In the genomic region with DNA sequence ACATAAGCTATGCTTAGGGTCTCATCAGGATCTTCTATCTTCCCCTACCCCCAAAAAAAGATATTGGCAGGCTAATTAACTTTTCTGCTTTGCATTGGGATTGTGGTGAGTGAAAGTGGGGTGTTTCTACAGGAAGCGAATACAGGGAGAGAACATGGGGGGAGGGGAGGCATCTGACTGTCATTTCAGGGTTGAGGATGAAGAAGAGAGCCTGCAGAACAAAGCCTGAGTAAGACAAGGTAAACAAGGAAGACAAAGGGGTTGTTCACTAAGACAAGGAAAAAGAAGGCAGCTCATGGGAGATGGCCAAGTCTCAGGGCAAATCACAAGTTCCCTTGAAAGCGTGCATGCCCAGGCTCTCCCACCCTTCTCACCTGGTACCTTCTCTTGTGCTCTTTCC, we compare ENCODE assay signal across 17 mouse cellular contexts.
"Had no signal": no experiment of that assay in that cellular context is flagged by ENCODE, and none has a peak within 500 bp of the region (broad histone marks: within the 10 kb centered on the region; RNA-seq: fewer than 3 reads in every experiment).

No protein-coding gene starts in this region.

- H3K9me3 ChIP-seq: limb, embryonic 13.5 days; megakaryocyte, embryonic 14.5 days; midbrain, embryonic 15.5 days; neural tube, embryonic 12.5 days had no signal

- H3K9ac ChIP-seq: limb, embryonic 13.5 days; liver, embryonic 14.5 days; lung, embryonic 14.5 days; midbrain, embryonic 15.5 days; neural tube, embryonic 12.5 days had no signal

- H3K27ac ChIP-seq: layer of hippocampus, adult 2 months; limb, embryonic 13.5 days; liver, embryonic 14.5 days; midbrain, embryonic 15.5 days; neural tube, embryonic 12.5 days; stomach, postnatal 0 days had no signal

- H3K4me1 ChIP-seq: midbrain, embryonic 15.5 days; neural tube, embryonic 12.5 days had no signal

- H3K27me3 ChIP-seq: limb, embryonic 13.5 days; midbrain, embryonic 15.5 days; neural tube, embryonic 12.5 days had no signal

- ATAC-seq: midbrain, embryonic 15.5 days had no signal

- H3K36me3 ChIP-seq: limb, embryonic 13.5 days; midbrain, embryonic 15.5 days; neural tube, embryonic 12.5 days had no signal

- H3K4me2 ChIP-seq: limb, embryonic 13.5 days; lung, embryonic 14.5 days; midbrain, embryonic 11.5 days; midbrain, embryonic 15.5 days; neural tube, embryonic 12.5 days had no signal

- DNase-seq: kidney, adult 18-20 months; kidney, postnatal 10 days; kidney, postnatal 4 days; left cerebral cortex, postnatal 4 days; lung, embryonic 14.5 days; lung, postnatal 10 days; lung, postnatal 4 days; retina, postnatal 1 day; right cerebral cortex, postnatal 4 days had no signal

- H3K4me3 ChIP-seq: layer of hippocampus, adult 2 months; limb, embryonic 13.5 days; megakaryocyte, embryonic 14.5 days; midbrain, embryonic 15.5 days; neural tube, embryonic 12.5 days had no signal
